Mouse (Mus musculus) heart, adult 9 months (tissue): ENCODE results near the gene Cebpa.
A peak's percentile ranks its signal among the peaks of the same experiment; 100 is the strongest.

ENCODE experiments used
- DNase-seq, 2 experiments: peaks; one replicate each; pipeline ENCODE4 v3.0.0; 2022; ENCODE audit warnings: low spot score in 2 of 2

Cebpa gene

GRCm38 (mm10) chr7:35146269-35146668, 27.2 kb downstream of the Cebpa start:
- DNase-seq: no peak

GRCm38 (mm10) chr7:35149616-35150433, 30.7 kb downstream of the Cebpa start:
- DNase-seq: no peak

GRCm38 (mm10) chr7:35150860-35151259, 31.8 kb downstream of the Cebpa start:
- DNase-seq: peak in 1 of 2 experiments; percentile 50

GRCm38 (mm10) chr7:35154449-35154848, 35.4 kb downstream of the Cebpa start:
- DNase-seq: no peak

- peak in 1 of 2 experiments; percentile 38 for DNase-seq
Measured at GRCm38 (mm10) chr7:35156561-35157477, 37.7 kb downstream of the Cebpa start.

GRCm38 (mm10) chr7:35157512-35157911, 38.4 kb downstream of the Cebpa start:
- no peak for DNase-seq

- no peak for DNase-seq
Measured at GRCm38 (mm10) chr7:35162443-35162842, 43.4 kb downstream of the Cebpa start.

- DNase-seq: peak; percentile 39 to 48
Measured at GRCm38 (mm10) chr7:35163600-35163999, 44.5 kb downstream of the Cebpa start.

GRCm38 (mm10) chr7:35164131-35164530, 45.0 kb downstream of the Cebpa start:
- no peak for DNase-seq

- no peak for DNase-seq
Measured at GRCm38 (mm10) chr7:35166988-35167387, 47.9 kb downstream of the Cebpa start.

- no peak for DNase-seq
Measured at GRCm38 (mm10) chr7:35167925-35168324, 48.8 kb downstream of the Cebpa start.

- peak; percentile 79 to 84 for DNase-seq
Measured at GRCm38 (mm10) chr7:35169341-35169740, 50.2 kb downstream of the Cebpa start.
